Mouse (Mus musculus) stomach, embryonic 16.5 days (tissue): ENCODE results near the gene Eef2kmt. TPM values are rescaled to one million over a fixed set of nuclear protein-coding genes. Genes with fewer than 3 reads are reported as not detected.

Experiments used
- microRNA-seq: library from miRNA; unstranded; fragments of <30 nt; microRNA quantifications from one replicate; pipeline ENCODE4, GENCODE M21; 2016
- polyA plus RNA-seq: library from polyadenylated mRNA; unstranded; fragments of >200 nt; fragmentation: Nextera tagmentation; extraction: Ambion mirVana; gene quantifications from 2 replicates; pipeline ENCODE4 v1.2.1, GENCODE M21; 2015

Eef2kmt gene
- polyA plus RNA-seq, 1 experiment from 2014 or later, result 32.4 TPM

Small RNA genes within 50 kb of the gene (microRNA-seq; reads per million reads assigned to microRNA genes)
- gene Gm23689, result not detected
- gene Gm26095, result not detected
- not detected for gene Mir6364

Other genes with a start within 250 kb of the Eef2kmt start
- 57.6 and 68.8 TPM in 2 replicates for gene Smim22, start 248.7 kb downstream of the Eef2kmt start, polyA plus RNA-seq
- 50.6 and 51.9 TPM in 2 replicates for gene Rogdi, start 242.4 kb downstream of the Eef2kmt start, polyA plus RNA-seq
- gene Glyr1, start 206.1 kb downstream of the Eef2kmt start, polyA plus RNA-seq, result 139 and 142 TPM in 2 replicates
- gene Ubn1, start 205.9 kb downstream of the Eef2kmt start, polyA plus RNA-seq, result 11.7 and 13.3 TPM in 2 replicates
- 62.8 and 101 TPM in 2 replicates for gene Ppl, start 123.6 kb downstream of the Eef2kmt start, polyA plus RNA-seq
- 0.09 and 0.27 TPM in 2 replicates for gene Sec14l5, start 108.9 kb downstream of the Eef2kmt start, polyA plus RNA-seq
- 19.6 and 19.7 TPM in 2 replicates for gene Nagpa, start 52.0 kb downstream of the Eef2kmt start, polyA plus RNA-seq
- 5.3 and 6.9 TPM in 2 replicates for gene AU021092, start 33.7 kb downstream of the Eef2kmt start, polyA plus RNA-seq
- 32.5 and 35.1 TPM in 2 replicates for gene Alg1, start 22.4 kb downstream of the Eef2kmt start, polyA plus RNA-seq